Mouse (Mus musculus): ENCODE measurements at regions not wholly inside any gene's neighbourhood (a gene's known extent, or its start where the extent isn't known, plus 50 kb on each side); places are given as distances from the start of the nearest gene placed in this dataset.

GRCm38 (mm10) chr19:15033396-15033795 is 435.5 kb upstream of the Tle4 start:
- TF ChIP-seq CTCF (IDR thresholded peaks at IDR 0.05) (no peak), POLR2A (IDR thresholded peaks at IDR 0.05; ENCODE audit: insufficient read depth, low read depth, low read length) (no peak)
